Mouse (Mus musculus) forebrain, postnatal 0 days (tissue): ENCODE measurements at regions not wholly inside any gene's neighbourhood (a gene's known extent, or its start where the extent isn't known, plus 50 kb on each side); places are given as distances from the start of the nearest gene placed in this dataset.

Experiments used
- ATAC-seq: fragments of 200-750 bp; cut with Nextera tagmentation; 2 replicates; pipeline ENCODE4 v1.8.0; 2017; ENCODE audit warnings: mild to moderate bottlenecking, moderate library complexity
- DNase-seq: peaks from one replicate; pipeline ENCODE4 v3.0.0-alpha.2; 2015
- H3K27ac ChIP-seq: fragments of 300-500 bp; sonication (generic); 2 replicates; pipeline ENCODE4 v1.5.1; 2014; ENCODE audit warnings: low read depth, mild to moderate bottlenecking, antibody characterized with exemption, low read length, moderate library complexity, mixed read lengths
- H3K27me3 ChIP-seq: fragments of 300-500 bp; sonication (generic); 2 replicates; pipeline ENCODE4 v1.6.1; 2014; ENCODE audit warnings: mild to moderate bottlenecking, low read length, mixed read lengths; ENCODE audit not compliant: insufficient read depth
- H3K36me3 ChIP-seq: fragments of 300-500 bp; sonication (generic); 2 replicates; pipeline ENCODE4 v1.6.1; 2014; ENCODE audit warnings: mild to moderate bottlenecking, moderate library complexity; ENCODE audit not compliant: insufficient read depth
- H3K4me1 ChIP-seq: fragments of 300-500 bp; sonication (generic); 2 replicates; pipeline ENCODE4 v1.6.1; 2014; ENCODE audit warnings: antibody characterized with exemption; ENCODE audit not compliant: insufficient read depth
- H3K4me2 ChIP-seq: fragments of 300-500 bp; sonication (generic); 2 replicates; pipeline ENCODE4 v1.6.1; 2014; ENCODE audit warnings: low read depth, mild to moderate bottlenecking, moderate library complexity
- H3K4me3 ChIP-seq: fragments of 300-500 bp; sonication (generic); 2 replicates; pipeline ENCODE4 v1.5.1; 2014; ENCODE audit warnings: low read depth, low read length, mixed read lengths
- H3K9ac ChIP-seq: fragments of 300-500 bp; sonication (generic); 2 replicates; pipeline ENCODE4 v1.6.1; 2014; ENCODE audit warnings: mild to moderate bottlenecking
- H3K9me3 ChIP-seq: fragments of 300-500 bp; sonication (generic); 2 replicates; pipeline ENCODE4 v1.6.1; 2016; ENCODE audit warnings: low read length
- CTCF ChIP-seq: sonication (generic); IDR thresholded peaks from 2 replicates; pipeline ENCODE4 v1.5.1; 2016; ENCODE audit warnings: antibody characterized with exemption, control low read depth, low read depth
- WGBS: fragments of 180-500 bp; shearing (Covaris S2); extraction: QIAGEN DNeasy Blood & Tissue Kit; methylation state at CpG from one replicate; pipeline ENCODE4 v1.1.7; 2014; 5-methylcytosine and 5-hydroxymethylcytosine counted together

- Histone ChIP-seq H3K4me2 (no peak overlapping the region), H3K4me3 (no peak overlapping the region), H3K36me3 (no peaks in the 10 kb centered on the region), H3K27ac (no peak overlapping the region), H3K4me1 (no peaks in the 10 kb centered on the region), H3K9me3 (no peaks in the 10 kb centered on the region), H3K27me3 (no peaks in the 10 kb centered on the region), H3K9ac (no peak overlapping the region)
- no peak for ATAC-seq
- no peak for DNase-seq
- no peak for TF ChIP-seq CTCF
- WGBS, result 79% methylated on average over 4 of the region's 4 CpGs
Observed at GRCm38 (mm10) chr10:23010715-23011114, 190.7 kb upstream of the Tcf21 start.

GRCm38 (mm10) chr10:23010201-23010600 is 190.2 kb upstream of the Tcf21 start:
- Histone ChIP-seq H3K4me1 (no peaks in the 10 kb centered on the region), H3K9ac (no peak overlapping the region), H3K27me3 (no peaks in the 10 kb centered on the region), H3K4me2 (no peak overlapping the region), H3K9me3 (no peaks in the 10 kb centered on the region), H3K4me3 (no peak overlapping the region), H3K27ac (no peak overlapping the region), H3K36me3 (no peaks in the 10 kb centered on the region)
- no peak for TF ChIP-seq CTCF
- ATAC-seq, result no peak
- 35% methylated on average over 2 of the region's 2 CpGs for WGBS
- DNase-seq, result no peak

- Histone ChIP-seq H3K9me3 (no peaks in the 10 kb centered on the region), H3K36me3 (no peaks in the 10 kb centered on the region), H3K4me3 (no peak overlapping the region), H3K27ac (no peak overlapping the region), H3K9ac (no peak overlapping the region), H3K4me2 (no peak overlapping the region), H3K27me3 (no peaks in the 10 kb centered on the region), H3K4me1 (no peaks in the 10 kb centered on the region)
- 0 out of 2 replicates have a peak, but pooled peaks have one; percentile 47 for ATAC-seq
- WGBS, result 78% methylated on average over 1 of the region's 1 CpGs
- no peak for TF ChIP-seq CTCF
- DNase-seq, result no peak
Observed at GRCm38 (mm10) chr10:23004768-23005167, 184.8 kb upstream of the Tcf21 start.

DNA sequence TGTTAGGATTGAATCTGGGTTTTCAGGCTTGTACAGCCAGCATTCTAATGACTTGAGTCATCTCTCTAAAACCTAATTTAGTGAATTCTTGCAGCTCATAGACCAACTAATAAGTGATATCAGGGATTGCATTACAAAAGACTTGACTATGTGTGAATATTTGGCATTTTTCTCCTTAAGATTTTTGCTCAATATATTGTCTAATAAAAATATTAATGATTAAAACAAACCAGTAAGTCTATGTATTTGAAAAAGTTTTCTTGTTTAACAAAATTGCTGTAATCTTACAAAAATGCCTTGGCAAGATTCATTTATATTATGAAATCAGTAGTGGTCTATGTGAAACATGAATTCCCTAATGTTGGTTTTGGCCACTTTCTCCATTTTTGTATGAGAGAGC is 183.7 kb upstream of the Tcf21 start:
- Histone ChIP-seq H3K9ac (no peak overlapping the region), H3K4me3 (no peak overlapping the region), H3K27me3 (no peaks in the 10 kb centered on the region), H3K27ac (no peak overlapping the region), H3K4me2 (no peak overlapping the region), H3K36me3 (no peaks in the 10 kb centered on the region), H3K9me3 (no peaks in the 10 kb centered on the region), H3K4me1 (no peaks in the 10 kb centered on the region)
- DNase-seq (no peak), ATAC-seq (no peak)
- TF ChIP-seq CTCF, result no peak

DNA sequence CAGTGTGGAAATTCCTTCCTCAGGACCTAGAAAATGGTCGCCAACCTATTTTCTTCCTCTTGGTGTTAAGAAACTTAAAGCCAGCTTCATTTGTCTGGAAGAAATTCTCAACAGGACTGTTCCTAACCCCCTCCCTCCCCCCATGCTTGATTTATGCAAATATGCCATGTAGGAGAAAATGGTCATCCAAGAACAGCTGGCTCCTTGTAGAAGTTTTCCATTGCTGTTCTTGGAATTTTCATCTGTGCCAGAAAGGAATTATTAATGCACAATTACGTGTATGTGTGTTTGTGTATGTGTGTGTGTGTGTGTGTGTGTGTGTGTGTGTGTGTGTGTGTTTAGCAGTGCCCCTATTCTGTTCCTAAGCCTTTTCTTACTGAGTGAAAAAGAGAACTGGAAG is 178.6 kb upstream of the Tcf21 start:
- Histone ChIP-seq H3K9ac (no peak overlapping the region), H3K36me3 (no peaks in the 10 kb centered on the region), H3K4me2 (no peak overlapping the region), H3K4me1 (no peaks in the 10 kb centered on the region), H3K9me3 (no peaks in the 10 kb centered on the region), H3K4me3 (no peak overlapping the region), H3K27me3 (no peaks in the 10 kb centered on the region), H3K27ac (no peak overlapping the region)
- 62% methylated on average over 2 of the region's 2 CpGs for WGBS
- DNase-seq (no peak), ATAC-seq (no peak)
- TF ChIP-seq CTCF, result no peak

DNA sequence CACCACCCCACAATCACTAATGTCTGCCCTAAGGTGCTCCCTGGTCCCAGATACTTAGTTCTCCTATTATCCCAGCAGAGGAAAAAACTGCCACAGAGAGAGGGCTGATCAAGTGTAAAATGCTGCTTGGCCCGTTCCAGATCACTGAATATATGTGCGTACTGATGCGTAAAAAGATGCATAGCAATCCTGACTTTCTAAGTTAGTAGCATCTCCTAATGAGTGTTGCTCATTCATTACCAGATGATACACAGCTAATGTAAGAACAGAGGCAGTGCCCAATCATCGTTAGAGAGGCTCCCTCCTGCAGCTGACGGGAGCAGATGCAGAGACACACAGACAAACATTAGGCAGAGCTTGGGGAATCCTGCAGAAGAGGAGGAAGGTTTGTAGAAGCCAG is 177.6 kb upstream of the Tcf21 start:
- Histone ChIP-seq H3K9me3 (no peaks in the 10 kb centered on the region), H3K9ac (no peak overlapping the region), H3K4me3 (no peak overlapping the region), H3K27me3 (no peaks in the 10 kb centered on the region), H3K4me1 (no peaks in the 10 kb centered on the region), H3K36me3 (no peaks in the 10 kb centered on the region), H3K27ac (no peak overlapping the region), H3K4me2 (no peak overlapping the region)
- no peak for TF ChIP-seq CTCF
- WGBS, result 79% methylated on average over 5 of the region's 5 CpGs
- ATAC-seq (no peak), DNase-seq (no peak)

- no peak overlapping the region for H3K27ac ChIP-seq
- no peaks in the 10 kb centered on the region for H3K27me3 ChIP-seq
- no peak for DNase-seq
- no peaks in the 10 kb centered on the region for H3K4me1 ChIP-seq
- H3K9me3 ChIP-seq, result no peaks in the 10 kb centered on the region
- H3K4me2 ChIP-seq, result no peak overlapping the region
- no peaks in the 10 kb centered on the region for H3K36me3 ChIP-seq
- WGBS, result 82% methylated on average over 3 of the region's 3 CpGs
- no peak for TF ChIP-seq CTCF
- no peak overlapping the region for H3K4me3 ChIP-seq
- H3K9ac ChIP-seq, result no peak overlapping the region
- ATAC-seq, result no peak
Observed at GRCm38 (mm10) chr10:22993158-22993557, 173.2 kb upstream of the Tcf21 start.

DNA sequence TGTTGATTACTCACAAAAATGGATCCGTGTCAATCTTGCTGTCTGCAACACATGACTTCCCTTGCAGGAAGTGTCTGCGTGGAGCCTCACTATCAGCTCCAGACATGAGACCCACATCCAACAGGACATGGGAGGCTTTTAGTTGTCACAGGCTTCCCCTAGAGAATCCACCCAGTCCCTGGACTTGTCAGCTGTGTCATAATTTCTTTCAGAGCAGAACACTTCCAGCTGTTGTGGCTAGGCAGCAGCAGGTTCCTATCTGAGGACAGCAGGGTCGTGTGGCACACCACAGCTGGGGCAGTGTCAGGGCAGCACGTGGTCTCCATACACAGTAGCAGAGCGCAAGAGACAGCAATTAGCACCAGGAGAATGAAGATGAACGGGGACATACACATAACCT is 161.8 kb upstream of the Tcf21 start:
- WGBS, result 86% methylated on average over 6 of the region's 6 CpGs
- Histone ChIP-seq H3K27ac (no peak overlapping the region), H3K9ac (no peak overlapping the region), H3K4me2 (no peak overlapping the region), H3K4me1 (no peaks in the 10 kb centered on the region), H3K27me3 (no peaks in the 10 kb centered on the region), H3K9me3 (no peaks in the 10 kb centered on the region), H3K36me3 (no peaks in the 10 kb centered on the region), H3K4me3 (no peak overlapping the region)
- DNase-seq, result no peak
- TF ChIP-seq CTCF, result no peak
- no peak for ATAC-seq
